Mouse (Mus musculus) megakaryocyte, embryonic 14.5 days (primary cell): ENCODE measurements around the gene Oxsr1.

Experiments
- FLI1 ChIP-seq: IDR thresholded peaks from 2 replicates; pipeline ENCODE4 v1.6.1; 2012; ENCODE audit warnings: low read length, inconsistent platforms, mixed read lengths
- GATA1 ChIP-seq: IDR thresholded peaks from 3 replicates; pipeline ENCODE4 v1.6.1; 2012; ENCODE audit warnings: mixed read lengths, low read length, inconsistent platforms, borderline replicate concordance

DNA sequence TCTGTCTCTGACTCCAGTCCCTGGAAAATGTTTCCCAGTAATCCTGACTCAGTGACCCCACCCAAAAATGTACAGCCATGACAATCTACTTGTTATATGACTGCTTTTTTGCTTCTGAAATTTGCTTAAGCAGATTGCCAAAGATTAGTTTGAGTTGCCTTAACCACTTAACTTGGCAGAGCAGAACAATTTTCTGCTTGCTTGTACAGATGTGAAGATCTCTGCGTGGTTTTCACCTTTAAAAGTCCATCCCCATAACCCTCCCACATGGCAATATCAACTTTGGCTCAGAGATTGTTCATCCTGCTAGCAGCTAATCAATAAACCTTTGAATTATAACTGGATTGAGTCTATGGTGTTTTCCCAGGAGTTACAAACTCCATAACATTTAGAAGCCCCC is 13.2 kb downstream of the Oxsr1 start:
- TF ChIP-seq GATA1 = no peak
- no peak for TF ChIP-seq FLI1
